Mouse (Mus musculus) kidney, adult 2 months (tissue): Measurements from ENCODE around the gene Psmd12. TPM values are rescaled to one million over a fixed set of nuclear protein-coding genes. Genes with fewer than 3 reads are reported as not detected.
A peak's percentile ranks its signal among the peaks of the same experiment; 100 is the strongest.

Source experiments
- DNase-seq: peaks from one replicate; pipeline ENCODE4 v3.0.0; 2021
- H3K27ac ChIP-seq: fragments of 200-500 bp; 2 replicates; pipeline ENCODE4 v1.5.1; 2012; ENCODE audit warnings: low read depth, low read length, control low read depth, inconsistent platforms; ENCODE audit not compliant: insufficient read depth
- H3K27me3 ChIP-seq: fragments of 200-500 bp; replicated peaks from 2 replicates; pipeline ENCODE4 v1.6.1; 2012; ENCODE audit warnings: mild to moderate bottlenecking, moderate library complexity, low read length, inconsistent platforms; ENCODE audit not compliant: control insufficient read depth, insufficient read depth
- H3K36me3 ChIP-seq: fragments of 200-500 bp; 2 replicates; pipeline ENCODE4 v1.6.1; 2012; ENCODE audit warnings: mild to moderate bottlenecking, moderate library complexity, low read length, inconsistent platforms; ENCODE audit not compliant: control insufficient read depth, insufficient read depth
- H3K4me1 ChIP-seq: fragments of 200-500 bp; 2 replicates; pipeline ENCODE4 v1.6.1; 2011; ENCODE audit warnings: low read length; ENCODE audit not compliant: control insufficient read depth, insufficient read depth
- H3K4me3 ChIP-seq: fragments of 200-500 bp; 2 replicates; pipeline ENCODE4 v1.5.1; 2011; ENCODE audit warnings: mild to moderate bottlenecking, low read depth, low read length, control low read depth; ENCODE audit not compliant: insufficient read depth
- CTCF ChIP-seq: fragments of 200-500 bp; conservative IDR thresholded peaks from 2 replicates; pipeline ENCODE4 v1.5.1; 2011; ENCODE audit warnings: low read depth, mild to moderate bottlenecking, control low read depth, low read length, moderate library complexity, mixed read lengths; ENCODE audit not compliant: insufficient read depth, insufficient read length
- POLR2A ChIP-seq: fragments of 200-500 bp; IDR thresholded peaks from one replicate; pipeline ENCODE4 v1.6.1; 2011; ENCODE audit warnings: low read depth, low read length, control low read depth
- WGBS: fragments of 180-500 bp; shearing (Covaris S2); methylation state at CpG from one replicate; pipeline ENCODE4 v1.1.7; 2018; 5-methylcytosine and 5-hydroxymethylcytosine counted together
- polyA plus RNA-seq: library from polyadenylated mRNA; depleted of rRNA; stranded (reverse); fragments of >200 nt; gene quantifications from 2 replicates; pipeline ENCODE4 v1.2.3, GENCODE M21; 2012

Gene Psmd12
- polyA plus RNA-seq, 1 experiment: 19.9 TPM

GRCm38 (mm10) chr11:107443121-107444095 is 35.9 kb upstream of the Psmd12 start:
- TF ChIP-seq CTCF: no peak
- no peak for TF ChIP-seq POLR2A
- 57% methylated on average over 12 of the region's 12 CpGs for WGBS
- H3K27ac ChIP-seq: no peak overlapping the region

GRCm38 (mm10) chr11:107445683-107446082 is 33.6 kb upstream of the Psmd12 start:
- no peak overlapping the region for H3K4me3 ChIP-seq
- H3K36me3 ChIP-seq: no peaks in the 10 kb centered on the region
- no peak overlapping the region for H3K27ac ChIP-seq
- DNase-seq: no peak
- H3K4me1 ChIP-seq: peaks cover 10% of the 10 kb centered on the region
- no peaks in the 10 kb centered on the region for H3K27me3 ChIP-seq
- TF ChIP-seq CTCF (no peak), POLR2A (no peak)
- 81% methylated on average over 3 of the region's 3 CpGs for WGBS

More at GRCm38 (mm10) chr11:107443121-107444095, 35.9 kb upstream of the Psmd12 start:
- no peak overlapping the region for H3K4me3 ChIP-seq
- H3K4me1 ChIP-seq: peaks cover 7% of the 10 kb centered on the region
- H3K36me3 ChIP-seq: no peaks in the 10 kb centered on the region
- no peaks in the 10 kb centered on the region for H3K27me3 ChIP-seq
- DNase-seq: no peak

GRCm38 (mm10) chr11:107446650-107447049 is 32.6 kb upstream of the Psmd12 start:
- TF ChIP-seq CTCF: no peak
- no peak for TF ChIP-seq POLR2A
- 56% methylated on average over 6 of the region's 6 CpGs for WGBS
- H3K36me3 ChIP-seq: no peaks in the 10 kb centered on the region
- no peak for DNase-seq
- no peak overlapping the region for H3K4me3 ChIP-seq
- no peak overlapping the region for H3K27ac ChIP-seq
- peaks cover 15% of the 10 kb centered on the region for H3K4me1 ChIP-seq
- no peaks in the 10 kb centered on the region for H3K27me3 ChIP-seq

- H3K27ac ChIP-seq: no peak overlapping the region
Measured at GRCm38 (mm10) chr11:107447349-107447748, 31.9 kb upstream of the Psmd12 start.

GRCm38 (mm10) chr11:107447915-107448314 is 31.4 kb upstream of the Psmd12 start:
- TF ChIP-seq POLR2A: no peak
- no peak for TF ChIP-seq CTCF
- no peak for DNase-seq
- Histone ChIP-seq H3K4me1 (peaks cover 19% of the 10 kb centered on the region), H3K27me3 (no peaks in the 10 kb centered on the region), H3K27ac (no peak overlapping the region), H3K36me3 (no peaks in the 10 kb centered on the region), H3K4me3 (no peak overlapping the region)
- WGBS: 88% methylated on average over 9 of the region's 9 CpGs

More at GRCm38 (mm10) chr11:107447349-107447748, 31.9 kb upstream of the Psmd12 start:
- Histone ChIP-seq H3K36me3 (no peaks in the 10 kb centered on the region), H3K4me3 (no peak overlapping the region), H3K4me1 (peaks cover 19% of the 10 kb centered on the region), H3K27me3 (no peaks in the 10 kb centered on the region)
- TF ChIP-seq POLR2A: no peak
- TF ChIP-seq CTCF: no peak
- DNase-seq: no peak
- 44% methylated on average over 5 of the region's 5 CpGs for WGBS

GRCm38 (mm10) chr11:107449169-107449910 is 29.9 kb upstream of the Psmd12 start:
- peaks cover 17% of the 10 kb centered on the region for H3K4me1 ChIP-seq
- 71% methylated on average over 17 of the region's 17 CpGs for WGBS

GRCm38 (mm10) chr11:107450097-107450496 is 29.2 kb upstream of the Psmd12 start:
- peak; percentile 74 for DNase-seq
- Histone ChIP-seq H3K27me3 (no peaks in the 10 kb centered on the region), H3K4me1 (peaks cover 17% of the 10 kb centered on the region), H3K36me3 (no peaks in the 10 kb centered on the region), H3K4me3 (no peak overlapping the region), H3K27ac (peak overlapping the region; percentile 19; the same call in 1 of the 2 replicates)
- 53% methylated on average over 6 of the region's 6 CpGs for whole genome bisulfite sequencing
- TF ChIP-seq POLR2A: no peak

More at GRCm38 (mm10) chr11:107449169-107449910, 29.9 kb upstream of the Psmd12 start:
- TF ChIP-seq CTCF (no peak), POLR2A (no peak)
- Histone ChIP-seq H3K27ac (0 out of 2 replicates have a peak overlapping the region, but pooled peaks have one; percentile 12), H3K36me3 (no peaks in the 10 kb centered on the region), H3K4me3 (no peak overlapping the region), H3K27me3 (no peaks in the 10 kb centered on the region)
- DNase-seq: no peak
